Mouse (Mus musculus): ENCODE measurements around the gene Pls1. TPM values are rescaled to one million over a fixed set of nuclear protein-coding genes. Genes with fewer than 3 reads are reported as not detected.

Pls1 gene
- under 1 TPM; 0.28 to 0.63 TPM for polyA plus RNA-seq (2017; shearing (Covaris generic))

DNA sequence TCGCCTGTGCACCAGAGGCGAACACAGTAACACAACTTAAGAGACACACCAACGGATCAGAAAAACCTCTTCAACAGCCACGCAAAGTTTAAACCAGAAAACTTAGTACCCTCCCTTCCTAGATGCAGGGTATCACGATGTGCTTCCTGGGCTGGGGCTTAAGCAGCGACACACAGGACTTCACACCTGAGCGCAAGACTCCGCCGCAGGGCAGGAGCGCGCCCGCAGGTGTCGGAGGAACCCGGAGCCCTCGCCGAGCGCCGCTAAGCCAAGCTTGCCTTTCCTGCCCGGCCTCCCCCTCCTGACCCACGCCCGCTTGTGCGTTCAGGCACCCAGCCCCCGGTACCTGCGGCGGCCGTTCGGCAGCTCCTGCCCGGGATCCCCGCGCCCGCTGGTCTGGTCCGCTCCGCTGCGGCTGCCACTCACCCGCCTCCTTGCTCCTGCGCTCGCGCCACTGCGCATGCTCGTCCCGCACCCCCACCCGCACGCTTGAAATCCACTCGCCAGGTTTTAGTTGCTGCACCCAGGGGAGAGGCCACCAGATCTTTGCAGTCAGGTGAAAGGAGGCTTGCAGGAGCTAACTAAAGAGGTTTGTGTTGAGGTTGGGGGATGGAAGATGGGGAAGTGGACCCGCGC is at the start of gene Pls1:
Gene Pls1, minus strand, starts transcription at position 487 of the 636 bp plus-strand sequence.
- ATAC-seq: peak; percentile 69

DNA sequence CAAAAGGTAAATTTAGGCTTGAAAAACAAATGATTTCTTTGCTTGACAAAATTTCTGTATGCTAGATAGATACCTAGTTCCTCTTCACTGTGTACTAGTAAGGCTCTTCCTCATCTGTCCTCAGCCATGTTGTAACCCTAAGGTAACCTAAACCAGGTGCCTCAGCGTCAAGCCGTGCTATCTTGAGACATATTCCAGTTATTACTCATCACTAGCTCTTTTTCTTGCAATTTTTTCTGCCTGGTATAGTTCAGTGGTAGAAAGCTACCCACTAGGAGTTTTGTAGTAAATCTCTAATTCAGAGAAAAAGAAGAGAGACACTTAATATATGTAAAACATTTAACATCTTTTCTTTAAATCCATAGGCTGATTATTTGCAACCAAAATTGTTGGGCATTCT is 37.6 kb upstream of the Pls1 start:
- ATAC-seq: no peak

DNA sequence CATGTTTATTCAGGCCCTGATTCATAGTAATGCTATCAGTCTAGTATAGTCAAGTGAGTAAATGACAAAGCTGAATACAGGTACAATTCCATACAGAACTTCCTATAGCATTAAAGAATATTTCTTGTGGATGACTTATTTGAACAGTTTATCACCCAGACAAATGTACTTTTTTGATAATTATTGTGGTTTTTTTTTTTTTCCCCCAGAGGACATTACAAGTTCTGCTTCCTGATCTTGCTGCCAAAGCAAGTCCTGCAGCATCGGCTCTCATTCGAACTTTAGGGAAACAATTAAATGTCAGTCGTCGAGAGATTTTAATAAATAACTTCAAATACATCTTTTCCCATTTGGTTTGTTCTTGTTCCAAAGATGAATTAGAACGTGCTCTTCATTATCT is 33.1 kb upstream of the Pls1 start:
- ATAC-seq: no peak

DNA sequence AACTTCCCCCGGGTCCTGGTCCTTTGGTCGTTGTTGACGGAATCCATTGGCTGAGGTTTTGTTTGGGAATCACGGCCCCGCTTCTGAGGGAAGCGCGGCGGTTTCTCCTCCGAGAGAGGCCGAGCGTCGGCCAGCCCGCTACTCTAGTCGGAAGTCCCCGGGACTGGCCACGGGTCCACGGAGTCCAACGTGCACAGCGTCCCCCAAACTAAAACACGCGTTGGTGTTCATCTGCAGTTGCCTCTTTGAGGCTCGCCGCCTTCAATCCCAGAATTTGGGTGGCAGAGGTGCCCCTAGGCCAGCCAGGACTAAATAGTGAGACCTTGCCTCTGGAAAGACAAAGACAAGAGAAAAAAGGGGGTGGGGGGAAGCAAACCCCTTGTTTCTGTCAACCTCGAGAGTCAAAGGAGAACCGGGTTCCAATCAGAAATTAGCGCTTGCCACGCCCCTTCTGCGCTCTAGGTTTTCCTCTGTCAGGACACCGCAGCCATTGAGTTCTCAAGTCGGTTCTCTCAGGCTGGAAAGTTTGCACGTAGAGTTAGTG is 13.0 kb upstream of the Pls1 start:
- peak; percentile 47 for ATAC-seq

DNA sequence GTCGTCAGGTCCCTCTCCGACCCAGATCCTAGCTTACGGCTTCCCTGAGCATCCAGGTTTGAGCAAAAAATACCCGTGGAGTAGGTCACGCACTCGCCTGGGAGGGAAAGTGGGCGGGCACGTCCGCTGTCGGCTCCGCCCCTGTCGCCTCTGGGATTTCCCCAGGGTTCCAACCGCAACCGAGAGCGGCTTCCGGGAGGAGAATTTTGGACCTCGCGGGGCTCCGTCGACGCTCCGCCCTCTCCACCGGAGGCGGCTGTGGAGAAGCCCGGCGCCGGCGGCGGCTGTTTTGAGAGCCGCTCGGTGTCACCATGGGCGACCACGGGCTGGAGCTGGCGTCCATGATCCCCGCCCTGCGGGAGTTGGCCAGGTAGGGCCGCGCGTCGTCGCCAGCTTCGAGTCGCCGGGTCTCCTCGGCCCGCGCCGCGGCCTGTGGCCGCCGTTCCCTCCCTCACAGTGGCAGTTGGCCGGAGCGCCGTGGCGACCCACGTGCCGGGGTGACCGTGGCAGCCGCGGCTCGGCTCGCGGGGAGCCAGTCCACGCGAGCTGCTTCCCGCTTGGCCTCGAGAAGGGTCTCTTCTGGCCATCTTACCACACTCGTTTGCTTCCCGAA is 12.4 kb upstream of the Pls1 start, which contains the start of gene Atr:
Gene Atr, plus strand, starts transcription at position 184 of the 613 bp plus-strand sequence.
- ATAC-seq: peak; percentile 86

DNA sequence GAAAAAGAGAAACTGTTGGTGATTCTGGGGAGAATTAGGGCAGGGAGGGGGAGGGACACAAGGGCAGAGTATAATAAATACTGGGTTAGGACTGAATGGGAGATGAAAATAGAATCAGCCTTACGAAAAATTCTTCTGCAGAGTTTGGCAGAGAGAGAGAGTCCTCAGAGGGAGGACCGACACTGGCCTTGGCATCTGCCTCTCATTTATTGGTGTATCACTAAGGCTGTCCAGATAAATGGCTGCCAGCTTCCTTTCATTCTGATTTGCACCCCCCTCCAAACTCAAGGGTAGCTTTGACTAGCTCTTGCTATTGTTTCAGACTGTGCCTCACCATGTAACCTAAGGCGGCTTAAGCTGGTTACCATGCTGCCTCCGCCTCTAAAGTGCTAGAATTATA is 10.9 kb upstream of the Pls1 start:
- ATAC-seq: no peak

DNA sequence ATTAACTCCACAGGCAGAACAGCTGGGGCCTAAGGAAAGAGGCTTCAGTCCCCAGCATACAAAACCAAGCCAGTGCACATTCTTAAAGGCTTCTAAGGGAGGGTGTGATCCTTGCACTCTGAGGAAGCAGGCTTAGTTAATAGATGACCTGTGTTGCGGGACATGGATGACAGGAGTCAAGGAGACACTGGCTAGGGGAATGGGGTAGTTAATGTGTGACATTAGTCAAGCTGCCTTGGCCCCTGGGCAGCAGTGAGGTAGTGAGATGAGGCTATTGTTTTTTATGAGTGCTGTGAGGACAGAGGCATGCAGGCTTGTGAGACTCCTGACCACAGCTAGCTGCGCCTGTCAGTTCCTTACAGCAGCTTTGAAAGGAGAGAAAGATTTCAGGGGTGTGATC is 9.8 kb upstream of the Pls1 start:
- no peak for ATAC-seq

DNA sequence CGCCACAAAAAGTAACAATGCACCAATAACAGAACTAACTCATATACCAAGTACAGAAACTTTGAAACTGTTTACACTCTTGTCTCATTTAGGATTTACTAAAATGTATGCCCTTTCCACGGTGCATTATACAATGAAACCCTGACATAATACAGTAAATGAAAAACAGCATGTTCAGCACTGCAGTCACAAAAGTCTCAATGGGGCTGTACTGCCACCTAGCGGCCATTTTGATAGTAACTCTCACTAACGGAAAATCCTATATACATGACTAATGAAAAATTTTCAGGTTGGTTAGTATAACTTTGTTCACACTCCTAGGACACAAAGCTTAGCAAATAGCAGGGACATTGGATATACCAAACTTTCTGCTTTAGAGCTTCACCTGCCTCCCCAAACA is 7.8 kb upstream of the Pls1 start:
- ATAC-seq: peak; percentile 36

DNA sequence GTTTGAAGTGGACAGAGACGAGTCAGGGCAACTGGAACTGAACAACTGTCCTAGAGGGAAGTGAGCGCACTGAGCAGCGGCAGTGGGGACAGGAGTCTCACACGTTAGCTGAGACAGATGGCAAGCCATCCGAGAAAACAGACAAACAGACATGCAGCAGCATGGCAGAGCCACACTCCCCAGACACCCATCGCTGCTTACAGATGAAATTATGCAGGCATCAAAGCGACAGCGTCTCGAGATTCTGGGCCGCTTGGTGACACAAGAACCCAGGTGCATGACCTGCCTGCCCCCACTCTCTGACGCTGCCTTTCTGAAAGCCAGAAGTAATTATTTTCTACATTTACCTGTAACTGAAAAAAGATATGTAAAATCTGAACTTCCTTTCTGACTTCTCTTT is 6.6 kb upstream of the Pls1 start:
- no peak for ATAC-seq

DNA sequence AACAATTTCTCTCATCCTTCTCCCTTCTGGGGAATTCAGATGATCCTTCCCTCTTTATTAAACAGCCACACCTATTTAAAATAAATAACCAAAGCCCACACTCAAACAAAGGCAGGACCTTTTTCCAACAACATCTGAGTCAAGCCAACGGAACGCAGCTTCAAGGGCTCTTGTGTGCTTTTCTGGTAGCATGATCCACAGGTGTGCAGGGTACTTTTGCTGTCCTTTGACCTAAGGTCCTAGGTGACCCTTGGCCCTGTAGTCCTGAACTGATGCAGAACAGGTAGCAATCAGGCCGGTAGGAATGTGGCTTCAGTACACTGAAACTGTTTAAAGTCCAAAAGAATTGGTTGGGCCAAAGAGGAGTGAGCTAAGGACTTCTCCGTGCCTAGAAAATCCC is 600 bp upstream of the Pls1 start:
- ATAC-seq: no peak

DNA sequence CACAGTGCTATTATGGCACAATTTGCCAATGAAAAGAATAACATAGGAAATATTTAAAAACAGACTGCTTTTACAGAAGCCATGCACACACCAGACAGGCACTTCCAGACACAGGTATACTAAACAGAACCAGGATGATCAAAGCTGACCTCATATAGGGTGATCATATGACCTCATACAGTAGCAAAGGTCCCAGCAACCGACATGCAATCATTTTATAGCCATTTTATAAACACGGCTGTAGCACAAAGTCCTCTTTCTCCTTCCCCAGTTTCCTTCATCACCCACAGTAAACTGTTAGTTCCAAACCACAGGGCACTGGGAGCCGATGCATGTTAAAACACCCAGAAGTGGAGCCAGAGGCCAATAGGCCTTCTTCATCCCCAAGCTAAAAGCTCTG is 5.7 kb downstream of the Pls1 start:
- ATAC-seq: no peak

DNA sequence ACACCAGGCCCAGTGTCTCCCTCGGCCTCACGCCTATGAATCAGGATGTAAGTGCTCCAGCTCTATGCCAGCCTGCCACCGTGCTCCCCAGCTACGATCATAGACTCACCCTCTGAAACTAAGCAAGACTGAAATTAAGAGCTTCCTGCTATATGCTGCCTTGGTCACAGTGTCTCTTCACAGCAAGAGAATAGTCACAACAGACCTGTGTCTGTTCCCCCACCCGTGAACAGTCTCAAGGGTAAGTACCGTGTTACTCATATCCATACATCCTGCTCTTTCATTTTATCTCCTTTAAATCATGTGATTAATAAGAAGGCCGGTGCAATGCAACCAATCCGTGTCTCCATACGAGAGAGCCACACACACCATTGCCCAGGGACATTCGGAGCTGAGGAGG is 9.4 kb downstream of the Pls1 start:
- peak; percentile 79 for ATAC-seq

DNA sequence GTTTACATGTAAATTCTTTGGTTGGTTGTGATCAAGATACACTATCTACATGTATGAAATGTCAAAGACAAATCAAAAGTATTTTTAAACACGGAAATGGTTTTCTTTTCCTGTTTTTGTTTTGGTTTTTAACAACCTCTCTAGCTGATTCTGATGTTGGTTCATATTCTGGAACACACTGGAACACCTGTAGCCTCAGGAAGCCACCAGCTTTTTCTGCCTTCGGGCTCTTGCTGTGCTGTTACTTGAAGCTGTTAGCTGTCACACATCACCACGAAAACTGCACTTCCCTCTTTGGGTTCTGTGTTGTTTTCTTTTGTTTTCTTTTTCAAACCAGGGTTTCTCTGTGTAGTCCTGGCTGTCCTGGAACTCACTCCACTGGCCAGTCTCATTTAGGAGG is 10.3 kb downstream of the Pls1 start:
- peak; percentile 21 for ATAC-seq

DNA sequence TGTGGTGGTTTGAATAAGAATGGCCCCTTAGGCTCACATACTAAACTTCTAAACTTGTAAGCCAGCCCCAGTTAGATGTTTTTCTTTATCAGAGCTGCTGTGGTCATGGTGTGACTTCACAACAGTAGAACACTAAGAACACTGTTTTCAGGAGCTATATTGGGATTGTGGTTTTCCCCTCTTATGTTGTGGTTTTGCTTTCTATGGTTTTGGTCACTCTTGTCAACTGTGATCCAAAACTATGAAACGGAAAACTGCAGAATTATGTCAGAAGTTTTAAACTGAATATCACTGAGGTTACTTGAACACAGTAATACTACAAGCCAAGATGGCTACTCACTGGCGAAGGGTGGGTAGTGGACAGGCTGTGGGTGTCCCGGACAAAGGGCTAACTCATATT is 12.4 kb downstream of the Pls1 start:
- no peak for ATAC-seq

DNA sequence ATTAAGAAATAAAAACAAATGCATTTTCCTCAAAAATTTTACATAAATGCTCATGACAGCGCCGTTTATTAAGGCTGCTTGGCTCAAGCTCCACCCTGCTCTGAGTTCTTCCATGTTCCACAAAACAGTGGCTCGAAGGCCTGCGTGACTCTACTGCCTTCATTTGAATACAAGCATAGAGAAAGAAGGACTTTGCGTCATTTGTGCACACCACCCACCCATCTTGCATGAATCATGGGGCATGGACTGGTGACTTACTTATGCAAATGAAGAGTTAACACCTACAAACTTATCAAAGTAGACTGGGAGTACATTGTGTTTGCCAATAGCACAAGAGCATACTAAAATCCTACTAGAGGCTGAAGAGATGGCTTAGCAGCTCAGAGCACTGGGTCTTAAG is 17.5 kb downstream of the Pls1 start:
- no peak for ATAC-seq

DNA sequence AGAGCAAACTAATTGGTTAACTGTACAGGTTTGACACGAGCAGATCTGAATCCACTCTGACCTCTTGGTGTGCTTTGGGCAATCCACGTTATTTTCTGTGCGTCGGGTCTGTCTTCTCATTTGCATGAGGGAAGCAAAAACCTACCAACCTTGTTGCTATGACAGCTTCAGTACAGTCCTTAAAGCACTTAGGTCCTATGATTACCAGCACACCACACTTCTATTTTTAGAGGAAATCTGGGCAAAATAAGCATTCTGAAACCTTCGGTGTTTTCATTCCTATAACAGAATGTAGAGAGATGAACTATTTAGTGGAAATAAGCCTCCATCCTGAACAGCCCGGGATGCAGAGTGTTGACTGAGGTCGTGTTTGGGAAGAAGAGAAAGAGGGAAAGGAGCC is 22.6 kb downstream of the Pls1 start:
- ATAC-seq: no peak

DNA sequence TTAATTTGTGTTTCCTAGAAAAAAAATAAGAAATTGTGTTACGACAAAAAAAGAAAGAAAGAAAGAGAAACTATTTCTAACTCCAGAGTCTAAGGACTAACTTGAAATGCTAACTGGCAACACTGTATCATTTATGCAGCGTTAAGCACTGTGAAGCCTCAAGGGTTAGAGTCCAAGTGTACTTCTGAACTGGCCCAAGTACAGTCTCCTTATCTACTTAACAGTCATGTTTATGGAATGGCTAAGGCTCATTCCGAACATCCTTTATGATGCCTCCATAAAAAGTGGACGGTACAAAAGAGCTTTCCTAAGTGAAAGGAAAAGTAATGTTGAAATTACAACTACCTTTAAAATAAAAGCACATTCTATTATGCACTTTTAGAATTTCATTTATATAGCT is 29.4 kb downstream of the Pls1 start:
- ATAC-seq: no peak

DNA sequence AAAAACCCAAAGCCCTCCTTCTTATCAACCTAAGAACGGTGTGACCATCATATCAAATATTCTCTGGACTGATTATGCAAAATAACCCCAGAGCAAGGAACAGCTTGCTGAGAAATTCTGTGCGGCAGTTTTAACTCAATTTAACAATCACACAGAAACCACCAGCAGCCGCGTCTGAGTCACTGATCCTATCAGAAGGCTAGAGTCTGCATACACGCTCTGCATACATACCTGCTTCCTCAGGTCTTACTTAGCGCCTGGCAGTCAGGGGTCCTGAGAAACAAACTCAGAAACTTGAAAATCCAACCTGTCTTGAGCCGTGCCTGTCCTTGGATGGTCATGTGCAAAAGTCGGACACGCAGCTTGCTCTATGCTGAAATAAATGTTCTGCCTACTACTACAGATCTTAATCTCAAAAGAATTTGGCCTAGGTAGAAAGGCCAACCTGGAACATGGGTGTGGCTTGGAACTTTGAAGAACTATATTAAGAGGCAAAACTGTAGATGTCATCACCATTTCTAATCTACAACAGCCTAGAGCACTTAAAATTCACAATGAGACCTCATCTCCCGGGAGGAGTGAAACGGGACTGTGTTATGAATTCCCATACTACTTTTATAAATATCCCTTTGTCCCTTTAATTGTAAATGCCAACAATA is 30.0 kb downstream of the Pls1 start:
- no peak for ATAC-seq

DNA sequence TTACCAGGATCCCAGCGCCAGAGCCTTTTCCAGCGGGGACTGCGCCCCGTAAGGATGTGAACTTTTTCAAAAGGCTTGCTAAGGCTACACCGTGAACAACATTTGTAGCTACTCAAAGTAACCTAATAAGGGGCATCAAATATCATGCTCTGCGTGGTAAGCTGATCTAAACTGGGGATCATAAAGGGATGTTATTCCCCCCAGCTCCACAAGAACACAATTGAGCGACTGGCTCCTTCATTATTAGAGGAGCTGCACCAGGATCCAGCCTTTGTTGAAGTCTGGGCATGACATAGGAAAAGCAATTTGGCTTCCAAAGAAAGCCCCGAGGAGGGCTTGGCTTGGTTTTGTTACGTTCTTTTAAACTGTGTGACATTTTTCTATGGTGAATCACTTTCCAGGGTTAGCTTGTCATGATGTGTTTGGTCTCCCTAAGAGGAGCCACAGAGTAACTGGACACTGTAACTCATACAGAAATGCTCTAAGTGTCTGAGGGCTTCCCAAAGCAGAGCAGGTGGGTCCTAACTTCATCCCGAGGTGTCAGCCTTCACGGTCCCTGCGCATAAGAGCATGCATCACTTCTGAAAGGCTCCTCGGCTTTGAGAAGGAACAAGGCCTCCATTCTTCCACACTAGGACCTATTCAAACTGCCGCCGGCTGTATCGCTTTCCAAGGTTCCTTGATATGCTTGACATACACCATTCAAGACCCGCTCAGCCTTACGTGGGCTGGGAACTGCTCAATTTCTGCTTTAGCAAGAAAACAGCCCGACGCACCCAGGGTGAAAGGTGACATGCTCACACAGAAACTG is 31.2 kb downstream of the Pls1 start:
- no peak for ATAC-seq

DNA sequence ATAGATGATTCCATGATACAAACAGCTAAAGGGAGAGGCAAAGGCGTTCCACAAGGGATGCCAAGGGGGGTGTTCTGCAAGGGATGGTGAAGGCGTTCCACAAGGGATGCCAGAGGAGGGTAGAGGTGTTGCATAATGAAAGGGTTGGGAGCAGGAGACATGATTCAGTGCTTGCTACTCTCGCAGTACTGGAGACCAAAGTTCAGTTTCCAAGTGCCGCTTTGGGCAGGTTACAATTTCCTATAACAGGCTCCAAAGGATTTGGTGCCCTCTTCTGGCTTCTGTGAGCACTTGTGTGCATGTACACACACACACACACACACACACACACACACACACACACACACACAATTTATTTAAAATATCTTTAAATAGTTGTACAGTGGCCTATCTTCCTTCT is 33.3 kb downstream of the Pls1 start:
- no peak for ATAC-seq

DNA sequence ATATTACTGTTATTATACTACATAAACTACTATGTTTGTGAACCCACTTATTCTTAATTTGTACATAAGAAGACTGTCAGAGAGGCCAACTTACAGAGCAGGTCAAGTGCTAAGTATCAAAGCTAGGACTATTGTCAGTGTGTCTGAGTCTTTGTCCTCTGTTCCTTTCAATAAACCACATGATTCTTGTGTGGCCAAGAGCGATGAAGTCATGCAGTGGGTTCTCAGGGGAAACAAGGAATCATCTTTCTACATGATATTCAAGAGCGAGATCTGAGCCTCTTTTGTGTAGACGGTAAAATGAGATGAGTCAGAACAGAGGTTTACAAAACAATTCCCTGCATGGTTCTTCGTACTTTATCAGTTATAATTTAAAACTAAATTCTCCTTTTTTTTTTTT is 35.5 kb downstream of the Pls1 start:
- ATAC-seq: no peak

DNA sequence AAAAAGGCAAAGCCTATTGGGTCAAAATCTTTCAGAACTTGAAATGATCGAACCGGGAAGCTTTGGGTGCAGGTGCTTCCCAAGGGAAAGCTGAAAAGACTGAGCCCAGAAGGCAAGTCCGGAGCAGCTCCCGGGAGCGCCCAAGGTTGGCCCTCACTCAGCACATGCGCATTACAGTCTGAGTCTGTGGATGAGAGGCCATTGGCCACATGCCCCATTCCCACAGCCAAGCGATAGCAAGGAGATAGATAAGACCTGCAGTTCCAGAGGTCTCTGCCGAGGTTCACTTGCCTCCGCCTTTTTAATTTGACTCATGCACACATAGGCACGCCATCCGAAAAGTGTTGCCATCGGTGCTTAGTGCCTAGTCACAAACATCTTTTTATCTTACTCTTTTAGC is 39.7 kb downstream of the Pls1 start:
- no peak for ATAC-seq

DNA sequence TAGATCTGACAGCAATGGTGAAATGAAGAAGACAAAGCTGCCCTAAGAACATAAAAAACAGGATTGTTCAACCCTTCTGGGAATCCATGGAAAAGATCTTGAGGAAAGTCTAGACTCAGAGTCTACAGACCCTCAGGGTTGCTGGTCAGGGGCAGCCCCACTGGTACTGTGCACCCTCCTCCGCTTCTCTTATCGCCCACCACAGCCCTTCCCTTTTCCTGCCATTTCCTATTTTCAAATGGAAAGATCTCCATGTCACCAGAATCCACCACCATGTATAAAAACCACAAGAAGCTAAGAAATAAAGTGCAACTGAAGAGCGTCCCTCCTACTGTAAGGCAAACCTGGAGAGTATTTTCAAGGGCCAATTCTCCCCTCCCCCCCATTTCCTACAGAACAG is 41.3 kb downstream of the Pls1 start:
- no peak for ATAC-seq

Measured in activated CD4-positive, CD25-positive, alpha-beta regulatory T cell, adult 4 months (primary cell).